Mouse (Mus musculus) embryonic fibroblast, embryonic 13.5 days (primary cell): ENCODE measurements around the gene Atp11a.

Source experiments
- CTCF ChIP-seq: IDR thresholded peaks from 2 replicates; pipeline ENCODE4 v1.5.1; 2011; ENCODE audit warnings: mild to moderate bottlenecking, control low read depth, low read length, moderate library complexity, borderline replicate concordance; ENCODE audit not compliant: insufficient read depth
- POLR2A ChIP-seq: IDR thresholded peaks from 2 replicates; pipeline ENCODE4 v1.6.1; 2011; ENCODE audit warnings: low read depth, mild to moderate bottlenecking, control low read depth, low read length, moderate library complexity

- no peak for TF ChIP-seq CTCF
- TF ChIP-seq POLR2A = no peak
These were observed 112.8 kb downstream of the Atp11a start for GRCm38 (mm10) chr8:12869661-12870060.
